Mouse (Mus musculus) kidney, adult 11 months (tissue): ENCODE data around the gene Mbnl1.

Source experiments
- DNase-seq: peaks from one replicate; pipeline ENCODE4 v3.0.0; 2022

The Mbnl1 gene

GRCm38 (mm10) chr3:60615057-60615606 lies 142.5 kb downstream of the Mbnl1 start:
- peak; percentile 77 for DNase-seq

- DNase-seq, result no peak
Observed at GRCm38 (mm10) chr3:60615615-60616014, 143.0 kb downstream of the Mbnl1 start.

- no peak for DNase-seq
Observed at GRCm38 (mm10) chr3:60616147-60616546, 143.5 kb downstream of the Mbnl1 start.

- DNase-seq, result no peak
Observed at GRCm38 (mm10) chr3:60617643-60618042, 145.0 kb downstream of the Mbnl1 start.

- DNase-seq, result no peak
Observed at GRCm38 (mm10) chr3:60620236-60620635, 147.6 kb downstream of the Mbnl1 start.

- no peak for DNase-seq
Observed at GRCm38 (mm10) chr3:60631183-60631582, 158.6 kb downstream of the Mbnl1 start.

- DNase-seq, result no peak
Observed at GRCm38 (mm10) chr3:60631754-60632153, 159.1 kb downstream of the Mbnl1 start.

GRCm38 (mm10) chr3:60632796-60633466 lies 160.3 kb downstream of the Mbnl1 start:
- no peak for DNase-seq

- DNase-seq, result no peak
Observed at GRCm38 (mm10) chr3:60638530-60638929, 165.9 kb downstream of the Mbnl1 start.

GRCm38 (mm10) chr3:60639135-60639534 lies 166.5 kb downstream of the Mbnl1 start:
- DNase-seq, result no peak

- no peak for DNase-seq
Observed at GRCm38 (mm10) chr3:60642227-60642626, 169.6 kb downstream of the Mbnl1 start.

- no peak for DNase-seq
Observed at GRCm38 (mm10) chr3:60645531-60645930, 172.9 kb downstream of the Mbnl1 start.

GRCm38 (mm10) chr3:60648293-60648692 lies 175.7 kb downstream of the Mbnl1 start:
- no peak for DNase-seq

- DNase-seq, result no peak
Observed at GRCm38 (mm10) chr3:60660762-60661161, 188.1 kb downstream of the Mbnl1 start.
